Mouse (Mus musculus) CD4-positive naive resting alpha-beta T cell, adult 76 days (primary cell): Measurements from ENCODE around the gene Tubb4a. TPM values are rescaled to one million over a fixed set of nuclear protein-coding genes. Genes with fewer than 3 reads are reported as not detected.

Experiments used
- total RNA-seq: library from RNA; stranded (reverse); gene quantifications from one replicate; pipeline ENCODE4 v1.2.4, GENCODE M21; 2023

Gene Tubb4a
- 2.1 TPM for total RNA-seq

DNA sequence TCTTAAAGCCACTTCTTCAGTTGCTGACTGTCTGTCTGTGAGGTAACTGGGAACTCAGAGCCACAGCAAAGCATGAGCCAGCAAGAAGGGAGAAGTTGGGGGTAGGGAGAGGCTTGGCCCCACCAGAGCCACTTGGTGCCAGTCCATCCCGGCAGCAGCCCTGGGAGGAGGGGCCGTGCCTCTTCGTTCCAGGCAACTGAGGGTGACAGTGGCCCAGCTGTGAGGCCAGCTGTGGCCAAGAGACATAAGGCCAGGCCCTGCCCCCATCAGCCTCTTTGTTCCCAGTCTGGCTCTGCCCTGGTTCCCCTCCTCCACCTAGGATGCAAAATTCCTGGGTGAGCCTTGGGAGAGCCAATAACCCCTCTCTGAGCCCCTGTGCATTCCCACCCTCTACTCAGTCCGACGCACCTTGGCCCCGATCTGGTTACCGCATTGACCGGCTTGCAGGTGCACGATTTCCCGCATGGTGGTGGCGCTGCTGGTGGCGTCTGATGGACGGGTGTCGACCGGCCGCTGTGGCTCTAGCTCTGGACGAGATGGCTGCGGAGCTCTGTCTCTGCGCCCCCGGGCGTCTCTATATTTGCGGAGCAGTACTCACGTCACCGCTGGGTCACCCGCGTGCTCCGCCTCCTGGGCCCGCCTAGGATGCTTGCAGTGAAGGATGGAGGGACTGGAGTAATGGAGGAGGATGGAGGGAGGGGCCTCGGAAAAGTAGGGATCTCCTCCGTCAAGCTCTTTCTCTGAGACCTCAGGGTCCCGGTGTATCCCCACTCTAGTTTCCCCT lies at the start of gene Tubb4a:
Gene Tubb4a, minus strand, starts transcription at position 734 of the 784 bp plus-strand sequence.

DNA sequence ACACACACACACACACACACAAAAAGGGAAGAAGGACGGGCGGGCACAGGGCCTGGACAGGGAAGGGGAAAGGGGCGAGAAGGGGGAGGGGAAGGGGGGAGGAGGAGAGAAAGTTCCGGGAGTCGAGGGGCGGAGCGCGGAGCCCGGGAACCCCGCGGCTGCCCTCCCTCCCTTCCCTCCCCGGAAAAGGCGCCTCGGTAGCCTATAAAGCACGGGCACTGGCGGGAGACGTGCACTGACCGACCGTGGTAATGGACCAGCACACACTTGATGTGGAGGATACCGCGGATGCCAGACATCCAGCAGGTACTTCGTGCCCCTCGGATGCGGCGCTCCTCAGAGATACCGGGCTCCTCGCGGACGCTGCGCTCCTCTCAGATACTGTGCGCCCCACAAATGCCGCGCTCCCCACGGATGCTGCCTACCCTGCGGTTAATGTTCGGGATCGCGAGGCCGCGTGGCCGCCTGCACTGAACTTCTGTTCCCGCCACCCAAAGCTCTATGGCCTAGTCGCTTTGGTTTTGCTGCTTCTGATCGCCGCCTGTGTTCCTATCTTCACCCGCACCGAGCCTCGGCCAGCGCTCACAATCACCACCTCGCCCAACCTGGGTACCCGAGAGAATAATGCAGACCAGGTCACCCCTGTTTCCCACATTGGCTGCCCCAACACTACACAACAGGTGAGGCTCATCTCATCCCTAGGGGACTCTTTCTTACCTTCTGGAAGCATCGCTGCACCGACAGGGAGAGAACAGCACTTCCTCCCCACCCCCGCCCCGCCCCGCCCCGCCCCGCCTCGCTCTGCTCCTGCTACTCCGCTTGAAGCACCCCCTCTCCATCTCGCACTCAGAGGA lies 17.8 kb upstream of the Tubb4a start, which contains the start of gene Tnfsf9:
Gene Tnfsf9, plus strand, starts transcription at position 145 of the 854 bp plus-strand sequence.

DNA sequence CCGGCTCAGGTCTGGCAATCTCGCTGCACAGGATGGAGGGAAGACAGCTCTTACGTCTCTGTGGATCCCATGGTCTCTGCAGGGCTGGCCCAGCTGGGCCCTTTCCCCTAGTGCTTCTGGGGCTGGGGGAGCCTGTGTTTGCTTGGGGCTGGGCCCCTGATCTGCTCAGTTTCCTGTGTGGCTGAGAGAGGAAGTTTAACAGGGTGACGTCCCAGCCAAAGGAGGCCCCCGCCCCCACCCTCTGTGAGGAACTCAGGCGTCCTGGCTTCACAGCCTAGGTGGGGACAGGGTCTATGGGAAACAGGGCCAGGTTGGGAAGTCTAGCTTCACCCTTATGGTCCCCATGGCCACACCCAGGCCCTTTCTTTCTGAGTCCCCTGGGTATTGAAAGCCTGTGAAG lies 9.2 kb downstream of the Tubb4a start, which contains the start of gene Dennd1c:
Gene Dennd1c, minus strand, starts transcription at position 179 of the 400 bp plus-strand sequence.

DNA sequence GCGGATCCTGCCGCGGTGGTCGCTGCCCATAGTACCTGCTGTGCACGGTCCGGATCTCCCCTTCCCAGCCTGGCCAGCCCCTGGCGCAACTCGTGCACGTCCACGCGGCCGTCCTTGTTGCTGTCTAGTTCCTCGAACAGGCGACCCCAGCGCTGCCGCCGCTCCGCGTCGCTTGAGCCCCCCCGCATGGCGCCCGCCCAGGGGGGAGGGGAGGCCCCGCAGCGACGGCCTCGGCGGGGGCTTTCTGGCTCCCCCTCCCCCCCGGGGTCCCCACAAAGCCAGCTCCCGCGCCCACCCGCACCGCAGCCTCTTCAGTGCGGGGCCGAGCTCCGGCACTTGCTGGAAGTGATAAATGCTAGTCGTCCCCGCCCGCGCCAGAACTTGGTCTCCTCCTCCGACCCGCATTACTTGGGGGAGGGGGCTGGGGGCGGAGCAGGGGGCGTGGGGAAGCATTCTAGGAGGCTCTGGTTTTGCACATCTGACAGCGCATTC lies 28.1 kb downstream of the Tubb4a start, which contains the start of gene Slc25a23:
Gene Slc25a23, minus strand, starts transcription at position 378 of the 492 bp plus-strand sequence.

DNA sequence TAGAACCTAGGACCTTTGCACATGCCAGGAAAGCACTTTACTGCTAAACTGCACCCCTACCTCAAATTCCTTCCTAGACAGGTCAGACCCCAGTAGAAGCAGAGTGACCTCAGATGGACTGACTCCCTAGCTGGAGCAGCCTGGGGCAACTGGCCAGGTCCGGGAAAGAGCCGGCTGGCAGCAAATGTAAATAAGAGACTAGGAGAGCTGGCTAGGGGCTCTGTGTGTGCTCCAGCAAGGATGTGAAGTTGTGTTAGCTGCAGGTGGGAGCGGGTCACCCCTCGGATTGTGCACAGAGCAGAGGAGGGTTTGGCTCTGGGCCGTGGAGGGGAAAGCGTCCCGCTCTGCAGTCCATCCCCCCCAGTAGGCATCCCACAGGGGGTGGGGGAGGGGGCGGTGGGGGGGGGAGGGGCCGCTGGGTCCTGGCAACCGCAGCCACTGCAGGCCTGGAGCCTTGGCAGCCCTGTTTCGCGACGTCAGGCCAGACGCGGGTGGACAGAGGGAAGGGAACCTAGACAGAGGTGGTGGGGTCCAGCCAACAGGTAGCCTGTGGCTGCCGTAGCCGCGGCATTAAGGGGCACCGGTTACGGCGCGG lies 28.6 kb downstream of the Tubb4a start, which contains the start of gene Crb3:
Gene Crb3, plus strand, starts transcription at position 215 of the 595 bp plus-strand sequence.

DNA sequence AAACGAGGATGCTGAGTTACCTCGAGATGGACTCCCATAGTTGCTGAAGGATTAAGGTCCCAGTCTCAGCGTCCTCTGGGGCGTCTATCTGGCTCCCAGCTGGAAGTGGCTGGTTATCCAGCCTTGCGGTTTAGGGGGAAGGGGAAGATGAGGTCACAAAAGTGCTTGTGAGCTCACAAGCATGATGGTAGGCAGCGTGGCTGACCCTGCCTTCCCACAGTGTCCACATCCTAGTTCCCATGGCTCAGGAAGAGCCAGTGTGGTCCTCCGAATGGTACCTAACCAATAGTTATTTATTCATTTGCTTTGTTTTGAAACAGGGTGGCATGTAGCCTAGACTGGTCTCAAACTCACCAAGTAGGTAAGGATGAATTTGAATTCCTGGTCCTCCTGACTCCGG lies 46.0 kb downstream of the Tubb4a start, which contains the start of gene Slc25a41:
Gene Slc25a41, minus strand, starts transcription at position 101 of the 400 bp plus-strand sequence.

DNA sequence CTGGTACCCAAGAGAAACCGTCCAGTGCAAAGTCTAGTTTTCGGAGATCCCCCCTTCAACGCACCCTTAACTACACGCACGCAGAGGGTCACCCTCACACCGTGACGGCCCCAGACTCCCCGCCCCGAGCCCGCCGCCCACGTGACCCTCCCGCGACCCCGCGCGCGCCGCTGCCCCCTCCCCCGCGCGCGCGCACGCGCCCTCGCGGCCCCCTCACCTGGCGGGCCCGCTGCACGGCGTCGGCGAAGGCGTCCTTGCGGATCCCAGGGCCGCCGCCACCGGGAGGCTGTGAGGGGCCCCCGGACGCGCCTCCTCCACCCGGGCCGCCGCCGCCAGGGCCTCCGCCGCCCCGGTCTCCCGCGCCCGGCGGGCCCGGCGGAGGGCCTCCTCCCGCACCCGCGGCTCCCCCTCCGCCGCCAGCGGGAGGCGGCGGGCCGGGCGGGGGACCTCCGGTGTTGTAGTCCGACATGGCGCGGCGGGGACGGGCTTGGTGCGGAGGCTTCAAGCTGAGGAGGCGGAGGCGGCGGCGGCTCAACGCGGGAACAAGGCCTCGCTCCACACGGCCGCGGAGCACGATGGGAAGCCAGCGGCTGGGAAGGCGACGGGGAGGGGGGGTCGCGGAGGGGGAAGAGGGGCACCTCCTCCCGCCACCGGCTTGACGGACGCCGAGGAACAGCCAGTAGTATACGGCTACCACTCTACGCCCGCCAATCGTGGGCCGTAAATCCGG lies 56.5 kb downstream of the Tubb4a start, which contains the start of gene Khsrp:
Gene Khsrp, minus strand, starts transcription at position 592 of the 730 bp plus-strand sequence.

Other genes with a start within 250 kb of the Tubb4a start
- not detected for gene Acsbg2, start 213.3 kb downstream of the Tubb4a start, total RNA-seq
- gene 1700061G19Rik, start 212.3 kb downstream of the Tubb4a start, total RNA-seq: 0.47 TPM
- gene Mllt1, start 152.4 kb downstream of the Tubb4a start, total RNA-seq: 32.9 TPM
- not detected for gene Acer1, start 105.7 kb downstream of the Tubb4a start, total RNA-seq
- 19.8 TPM for gene Clpp, start 97.5 kb downstream of the Tubb4a start, total RNA-seq
- 9.5 TPM for gene Alkbh7, start 90.4 kb downstream of the Tubb4a start, total RNA-seq
- not detected for gene Pspn, start 87.8 kb downstream of the Tubb4a start, total RNA-seq
- gene Gtf2f1, start 76.5 kb downstream of the Tubb4a start, total RNA-seq: 64.2 TPM
- not detected for gene Gm17949, start 76.3 kb downstream of the Tubb4a start, total RNA-seq
- 118 TPM for gene Khsrp, start 56.3 kb downstream of the Tubb4a start, total RNA-seq
- not detected for gene Slc25a41, start 46.1 kb downstream of the Tubb4a start, total RNA-seq
- 2.2 TPM for gene Crb3, start 28.7 kb downstream of the Tubb4a start, total RNA-seq
- 26.8 TPM for gene Slc25a23, start 27.9 kb downstream of the Tubb4a start, total RNA-seq
- gene Dennd1c, start 9.3 kb downstream of the Tubb4a start, total RNA-seq: 119 TPM
- gene Tnfsf9, start 17.5 kb upstream of the Tubb4a start, total RNA-seq: 0.88 TPM
- gene Cd70, start 62.0 kb upstream of the Tubb4a start, total RNA-seq: not detected
- gene Tnfsf14, start 106.4 kb upstream of the Tubb4a start, total RNA-seq: 0.50 TPM
- gene C3, start 140.4 kb upstream of the Tubb4a start, total RNA-seq: 2.7 TPM
- 33.2 TPM for gene Gpr108, start 160.7 kb upstream of the Tubb4a start, total RNA-seq
- 3.5 TPM for gene Trip10, start 161.7 kb upstream of the Tubb4a start, total RNA-seq
- gene Vav1, start 191.3 kb upstream of the Tubb4a start, total RNA-seq: 148 TPM